Mouse (Mus musculus) megakaryocyte, embryonic 14.5 days (primary cell): Measurements from ENCODE around the gene Pald1.

Experiments used
- FLI1 ChIP-seq: IDR thresholded peaks from 2 replicates; pipeline ENCODE4 v1.6.1; 2012; ENCODE audit warnings: low read length, inconsistent platforms, mixed read lengths
- GATA1 ChIP-seq: IDR thresholded peaks from 3 replicates; pipeline ENCODE4 v1.6.1; 2012; ENCODE audit warnings: mixed read lengths, low read length, inconsistent platforms, borderline replicate concordance

- TF ChIP-seq GATA1 (no peak), FLI1 (no peak)
These were observed 9.3 kb upstream of the Pald1 start for GRCm38 (mm10) chr10:61392584-61392983.
